Mouse (Mus musculus) gastrocnemius, postnatal 10 days (tissue): ENCODE results near the gene Lrrc66. TPM values are rescaled to one million over a fixed set of nuclear protein-coding genes. Genes with fewer than 3 reads are reported as not detected.

ENCODE experiments used
- DNase-seq: peaks from one replicate; pipeline ENCODE4 v3.0.0; 2021; ENCODE audit warnings: mixed read lengths
- total RNA-seq, 2 experiments: library from RNA; stranded (reverse); gene quantifications; 2 replicates each; pipeline ENCODE4 v1.2.3; 2021

The Lrrc66 gene
- total RNA-seq, 2 experiments from 2014 or later = not detected

GRCm38 (mm10) chr5:73556733-73557425, 75.4 kb downstream of the Lrrc66 start:
- DNase-seq = no peak

Other genes starting within 250 kb of the Lrrc66 start
- not detected for gene Cwh43, start 226.5 kb downstream of the Lrrc66 start, total RNA-seq
- gene Dcun1d4, start 151.5 kb downstream of the Lrrc66 start, total RNA-seq = 10 to 100 TPM in 1 of 2 experiments, 1 to 10 TPM in 1; 8.7 to 12.0 TPM
- gene Sgcb, start 15.3 kb upstream of the Lrrc66 start, total RNA-seq = 100 to 1,000 TPM; 105 to 106 TPM
- under 1 TPM; 0.14 to 0.27 TPM for gene Spata18, start 18.9 kb upstream of the Lrrc66 start, total RNA-seq